Mouse (Mus musculus) cerebellum, postnatal 25 days (tissue): ENCODE results near the gene Elmo1.
A peak's percentile ranks its signal among the peaks of the same experiment; 100 is the strongest.

Experiments used
- DNase-seq, 2 experiments: peaks; one replicate each; pipeline ENCODE4 v3.0.0; 2021; ENCODE audit warnings: mixed read lengths in 2 of 2

Gene Elmo1

DNA sequence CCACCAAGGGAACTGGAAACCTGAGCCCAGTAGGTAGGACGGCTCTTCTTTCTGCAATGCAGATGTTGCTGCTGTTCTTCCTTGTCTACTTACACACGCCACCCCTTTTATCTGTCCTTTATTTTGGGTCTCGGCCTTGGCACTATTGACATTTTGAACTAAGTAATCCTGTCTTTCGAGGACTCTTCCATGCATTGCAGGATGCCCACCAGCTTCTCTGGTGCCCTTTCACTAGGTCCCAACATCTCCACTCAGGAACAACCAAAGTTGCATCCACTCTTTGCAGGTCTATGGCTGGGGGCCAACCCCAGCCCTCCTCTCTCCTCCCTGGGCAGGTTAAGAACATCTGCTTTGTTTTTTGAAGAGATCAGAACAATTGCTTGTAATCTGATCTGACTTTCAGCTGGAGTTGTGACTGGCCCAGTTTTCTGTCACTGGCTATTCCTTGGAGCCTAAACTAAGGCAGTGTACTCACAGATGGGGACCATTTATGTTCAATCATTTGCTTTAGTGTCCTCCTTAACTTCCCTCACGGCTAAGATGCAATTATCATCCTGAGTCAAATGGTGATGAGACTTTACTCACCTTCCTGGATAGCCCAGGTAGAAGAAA is 6.7 kb downstream of the Elmo1 start:
- no peak for DNase-seq

DNA sequence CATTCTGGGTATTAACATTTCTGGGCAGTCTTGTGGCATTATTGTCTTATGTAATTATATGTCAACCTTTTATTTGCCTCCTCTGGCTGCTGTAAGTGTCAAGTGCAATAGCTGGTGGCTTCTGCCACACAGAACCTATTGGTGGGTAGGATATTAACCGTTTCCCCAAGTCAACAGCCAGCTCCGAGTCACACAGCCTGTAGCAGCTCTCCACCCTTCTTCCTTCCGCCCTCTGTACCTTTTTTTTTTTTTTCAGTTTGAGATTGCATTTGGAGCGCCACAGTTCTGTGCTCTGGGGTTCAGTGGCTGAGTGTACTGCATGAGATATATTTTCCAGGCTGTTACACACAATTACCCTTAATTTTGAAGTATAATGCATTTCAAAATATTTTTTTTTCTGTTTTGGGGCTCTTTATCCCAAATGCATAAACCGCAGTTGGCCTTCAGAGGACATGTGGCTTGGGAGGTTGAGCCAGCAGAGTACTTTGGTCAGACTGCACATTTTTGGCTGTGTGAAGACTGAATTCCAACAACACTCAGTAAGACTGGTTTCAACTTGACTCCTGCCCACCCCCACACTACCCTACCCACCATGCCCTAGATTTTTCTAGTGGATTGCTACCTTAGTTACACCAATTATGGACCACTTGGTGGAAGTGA is 7.7 kb downstream of the Elmo1 start:
- no peak for DNase-seq

DNA sequence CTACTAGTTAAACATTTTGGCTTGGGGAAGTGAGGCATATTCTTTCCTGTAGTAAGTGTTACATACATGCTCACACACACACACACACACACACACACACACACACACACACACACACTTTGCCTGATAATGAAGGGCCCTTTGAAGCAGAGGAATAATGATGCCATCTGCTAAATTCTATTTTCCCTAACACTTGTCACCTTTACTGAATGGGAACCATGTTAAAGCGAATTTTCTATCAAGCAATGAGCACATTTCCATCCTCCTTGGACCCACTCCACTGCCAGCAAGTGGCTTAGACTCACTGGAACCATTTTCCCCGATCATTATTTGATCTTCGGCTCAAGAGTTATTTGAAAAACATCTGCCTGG is 8.2 kb downstream of the Elmo1 start:
- no peak for DNase-seq

DNA sequence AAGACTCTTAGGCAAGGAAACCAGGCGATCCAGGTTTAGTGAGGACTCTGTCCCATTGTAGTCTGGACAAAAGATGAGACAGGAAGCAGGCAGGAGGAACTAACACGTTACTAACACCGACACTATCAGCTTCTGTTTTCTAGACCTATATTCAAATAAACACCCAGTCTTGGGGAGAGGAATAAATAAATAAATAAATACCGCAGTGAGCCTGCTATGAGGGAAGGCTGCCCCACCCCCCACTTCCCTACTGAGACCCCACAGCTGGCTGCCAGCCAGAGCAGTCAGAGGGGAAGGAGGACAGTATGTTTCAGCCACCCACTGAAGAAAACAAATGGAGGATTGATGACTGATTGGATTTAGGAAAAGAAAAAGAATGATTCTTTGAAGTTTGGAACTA is 9.2 kb downstream of the Elmo1 start:
- DNase-seq: peak in 1 of 2 experiments; percentile 17

DNA sequence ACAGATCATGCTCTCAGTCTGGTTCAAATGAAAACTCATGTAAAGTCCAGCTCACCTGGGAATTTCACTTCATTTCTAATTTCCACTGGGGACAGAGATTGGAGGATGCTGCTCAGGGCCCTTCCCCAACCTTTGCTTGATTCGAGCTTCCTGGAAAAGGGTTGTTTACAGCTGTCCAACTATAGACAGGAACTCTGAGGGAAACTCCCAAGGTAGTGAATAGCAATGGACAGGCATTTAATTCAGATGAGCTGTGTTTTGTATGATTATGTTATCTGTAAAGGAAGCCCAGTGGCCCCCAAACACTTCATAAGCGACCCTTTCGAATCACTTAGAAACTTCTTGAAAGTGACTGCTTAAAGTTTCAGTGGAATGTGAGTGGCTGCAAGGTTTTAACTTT is 10.0 kb downstream of the Elmo1 start:
- DNase-seq: no peak

DNA sequence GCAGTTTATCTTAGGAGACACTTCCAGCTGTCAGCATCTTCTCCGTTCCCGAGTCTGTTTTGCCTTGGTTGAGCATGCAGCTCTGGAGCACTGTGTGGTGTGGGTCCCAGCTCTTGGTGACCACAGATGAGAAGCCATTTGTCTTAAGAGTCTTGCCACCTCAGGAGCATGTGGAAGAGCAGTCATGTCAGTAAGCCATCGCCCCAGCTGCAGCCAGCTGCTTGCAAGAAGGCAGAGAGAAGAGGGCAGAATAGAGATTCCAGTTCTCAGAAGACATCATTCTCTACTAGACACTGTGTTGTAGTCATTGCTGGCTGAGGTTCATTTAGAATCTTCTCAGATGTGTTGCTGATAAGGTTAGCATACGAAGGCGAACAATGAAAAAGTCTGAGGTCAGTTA is 11.3 kb downstream of the Elmo1 start:
- DNase-seq: no peak

DNA sequence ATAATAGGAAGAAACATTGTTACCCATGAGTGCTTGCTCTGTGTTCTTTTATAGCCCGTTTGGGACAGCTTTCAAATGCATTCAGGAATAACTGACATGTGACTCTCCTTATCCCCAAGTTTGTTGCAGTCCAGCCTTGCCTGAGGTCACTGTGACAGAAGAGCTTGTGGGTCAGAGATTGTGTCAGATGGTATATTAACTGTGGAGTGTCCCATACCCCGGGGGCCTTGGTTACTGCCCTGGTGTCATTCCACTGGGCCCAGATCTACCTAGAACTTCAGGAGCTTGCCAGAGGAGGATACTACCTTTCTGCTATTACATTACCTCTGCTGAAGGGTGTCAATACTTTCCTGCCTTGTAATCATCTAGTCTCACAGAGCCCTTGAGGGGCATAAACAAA is 14.4 kb downstream of the Elmo1 start:
- no peak for DNase-seq

DNA sequence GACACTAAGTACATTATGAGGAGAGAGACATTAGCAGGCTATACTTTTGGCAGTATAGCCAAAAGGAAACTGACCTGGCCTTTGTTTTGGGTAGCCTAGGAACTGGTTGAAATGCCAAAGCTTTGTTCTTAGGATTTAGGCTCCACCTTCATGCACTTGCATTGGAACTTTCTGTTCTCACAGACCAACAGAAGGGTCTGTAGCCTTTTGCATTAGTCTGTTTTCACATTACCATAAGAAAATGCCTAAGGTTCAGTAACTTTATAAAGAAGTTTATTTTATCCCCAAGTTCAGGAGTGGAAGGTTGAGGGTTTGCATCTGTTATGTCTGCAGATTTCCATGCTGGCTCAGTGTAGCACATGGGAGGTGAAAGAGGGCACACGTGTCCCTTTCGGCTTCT is 15.6 kb downstream of the Elmo1 start:
- DNase-seq: no peak

DNA sequence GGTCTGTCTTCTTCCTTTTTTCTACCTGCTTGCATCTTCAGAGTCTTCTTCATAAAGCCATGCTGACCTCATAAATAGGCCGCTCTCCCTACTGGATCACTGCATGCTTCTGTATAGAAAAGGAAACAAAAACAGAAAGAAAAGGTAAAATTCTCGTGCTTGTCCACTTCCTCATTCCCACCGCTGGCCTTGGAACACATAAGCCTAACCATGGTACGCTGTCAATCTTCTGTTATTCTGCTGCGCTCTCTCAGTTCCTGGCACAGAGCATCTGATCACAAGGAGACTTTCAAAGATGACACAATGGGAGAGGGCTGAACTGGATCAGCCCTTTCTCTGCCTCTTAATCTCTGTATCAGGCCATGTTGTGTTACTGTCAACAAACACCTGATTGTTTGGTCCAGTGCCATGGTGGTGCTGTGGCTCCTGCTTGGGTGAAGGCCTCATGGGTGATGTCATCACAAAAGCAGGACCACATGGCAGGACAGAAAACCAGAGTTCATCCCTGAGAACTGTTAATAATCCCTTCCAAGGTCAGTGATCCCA is 17.6 kb downstream of the Elmo1 start:
- DNase-seq: no peak

DNA sequence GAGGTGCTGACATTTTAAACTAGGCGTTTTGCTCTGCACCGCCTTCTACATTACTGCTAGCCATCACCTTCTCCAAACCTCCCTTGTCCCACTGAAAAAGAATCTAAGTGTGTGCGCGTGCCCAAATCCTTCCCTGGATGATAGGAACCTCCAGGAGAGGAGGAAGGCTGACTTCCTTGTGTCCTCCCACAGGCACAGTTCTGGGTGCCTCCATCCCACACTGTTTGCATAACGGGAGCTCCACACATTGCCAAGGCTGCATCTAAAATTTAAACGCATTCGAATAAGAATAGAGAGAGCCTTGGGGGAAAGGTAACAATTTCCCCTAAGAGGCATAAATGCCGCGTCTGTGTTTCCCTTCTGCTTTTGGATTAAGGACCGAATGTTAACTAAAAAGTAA is 18.6 kb downstream of the Elmo1 start:
- DNase-seq: no peak

DNA sequence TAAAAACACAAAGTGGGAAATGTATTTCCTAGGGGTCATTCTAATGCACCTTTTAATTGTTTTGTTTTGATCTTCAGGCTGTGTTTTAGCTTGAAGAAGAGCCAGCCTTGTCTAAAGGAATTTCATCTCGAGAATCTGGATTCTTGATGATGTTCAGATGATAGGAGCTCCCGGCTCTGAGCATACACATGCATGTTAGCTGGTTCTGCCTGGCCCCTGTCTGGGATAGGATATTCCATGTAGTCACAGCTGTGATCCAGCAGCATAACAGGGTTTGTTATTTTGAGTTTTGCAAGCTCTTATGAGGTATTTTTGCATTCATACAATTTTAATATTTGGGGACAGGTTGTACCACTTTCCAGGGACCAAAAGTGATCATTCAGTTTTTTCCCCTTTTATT is 19.1 kb downstream of the Elmo1 start:
- DNase-seq: peak in 1 of 2 experiments; percentile 2

DNA sequence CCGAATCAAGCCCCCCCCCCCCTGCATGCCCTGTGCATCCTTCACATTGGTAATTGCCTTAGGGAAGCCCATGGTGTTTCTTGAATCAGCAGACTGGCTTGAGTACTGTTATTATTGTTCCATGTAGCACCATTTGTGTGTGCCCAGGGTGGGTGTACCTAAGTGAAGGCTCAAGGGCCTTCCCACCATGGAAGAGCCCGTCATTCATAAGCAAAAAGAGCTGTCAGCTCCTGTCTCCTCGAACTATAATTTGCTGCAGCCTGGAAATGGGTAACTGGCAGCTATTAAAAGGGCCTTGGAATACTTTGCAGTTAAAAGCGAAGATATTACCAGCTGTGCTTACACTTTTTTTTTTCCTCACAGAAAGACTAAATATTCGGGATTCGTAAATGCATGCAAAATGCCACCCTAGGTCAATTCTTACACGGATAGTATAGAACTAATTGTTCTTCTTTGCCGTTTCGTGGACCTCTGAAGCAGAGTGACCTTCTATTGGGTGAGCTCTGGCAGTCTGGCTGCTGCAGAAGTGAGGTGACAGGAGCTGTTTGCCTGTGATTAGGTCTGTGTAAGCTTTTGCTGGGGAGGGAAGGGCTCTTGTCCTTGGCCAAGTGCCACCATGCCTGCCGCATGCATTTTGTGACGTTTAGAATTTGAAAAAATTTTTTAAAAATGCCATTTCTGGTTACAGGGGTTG is 19.7 kb downstream of the Elmo1 start:
- DNase-seq: no peak

DNA sequence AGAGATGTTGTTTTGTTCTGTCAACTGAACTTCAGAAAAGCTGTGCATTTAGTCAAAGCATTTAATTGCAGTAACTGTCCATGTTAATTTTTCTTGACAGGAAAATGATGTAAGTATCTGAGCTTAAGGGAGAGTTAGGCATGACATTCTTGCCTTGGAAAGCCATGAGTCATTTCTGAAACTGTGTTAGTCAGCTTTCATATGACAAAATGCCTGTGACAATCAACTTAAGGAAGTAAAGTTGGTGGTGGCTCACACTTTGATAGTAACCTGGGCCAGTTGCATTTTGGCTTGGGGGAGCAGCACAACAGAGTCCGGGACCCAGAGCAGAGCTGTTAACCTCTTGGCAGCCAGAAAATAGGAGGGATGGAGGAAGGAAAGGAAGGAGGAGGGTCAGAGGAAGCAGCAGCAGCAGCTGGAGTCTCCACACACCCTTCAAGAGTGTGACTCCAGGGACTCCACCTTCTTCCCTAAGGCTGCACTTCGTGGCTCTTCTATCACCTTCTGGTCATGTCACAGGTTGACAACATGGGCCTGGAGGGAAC is 20.9 kb downstream of the Elmo1 start:
- DNase-seq: no peak

DNA sequence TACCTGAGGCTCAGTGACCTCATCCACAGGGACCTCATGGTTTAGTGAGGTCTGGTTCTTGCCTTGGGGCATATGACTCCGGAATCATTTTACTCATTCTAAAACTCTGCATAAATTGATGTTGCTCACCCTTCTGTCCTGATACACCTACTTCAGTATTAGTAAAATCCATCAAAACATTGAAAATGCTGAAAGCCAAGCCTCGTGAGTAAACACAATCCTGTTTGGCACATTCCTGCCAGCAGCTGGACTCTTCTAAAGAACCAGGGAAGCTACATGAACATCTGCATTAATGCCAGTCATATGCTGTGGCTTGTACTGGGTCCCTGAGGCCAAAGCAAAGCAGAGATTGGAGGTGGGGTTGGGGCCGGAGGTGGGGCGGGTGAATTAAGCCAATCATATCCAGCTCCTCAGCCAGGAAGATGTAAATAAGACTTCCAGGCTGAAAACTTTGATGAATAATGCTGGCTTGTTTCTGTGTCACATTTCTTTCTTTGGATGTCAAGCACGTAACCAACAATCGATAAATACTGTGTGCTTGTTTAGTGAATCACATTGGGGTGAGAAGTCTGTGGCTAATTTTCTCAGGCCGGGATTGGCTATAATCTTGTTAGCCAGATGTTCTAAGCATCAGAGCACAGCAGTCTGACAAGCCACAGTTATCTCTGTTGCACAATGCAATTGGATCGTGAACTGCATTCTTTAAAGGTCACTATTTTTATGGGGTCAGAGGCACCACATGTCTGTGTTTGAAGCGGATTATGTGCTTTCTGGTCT is 24.9 kb downstream of the Elmo1 start:
- no peak for DNase-seq

DNA sequence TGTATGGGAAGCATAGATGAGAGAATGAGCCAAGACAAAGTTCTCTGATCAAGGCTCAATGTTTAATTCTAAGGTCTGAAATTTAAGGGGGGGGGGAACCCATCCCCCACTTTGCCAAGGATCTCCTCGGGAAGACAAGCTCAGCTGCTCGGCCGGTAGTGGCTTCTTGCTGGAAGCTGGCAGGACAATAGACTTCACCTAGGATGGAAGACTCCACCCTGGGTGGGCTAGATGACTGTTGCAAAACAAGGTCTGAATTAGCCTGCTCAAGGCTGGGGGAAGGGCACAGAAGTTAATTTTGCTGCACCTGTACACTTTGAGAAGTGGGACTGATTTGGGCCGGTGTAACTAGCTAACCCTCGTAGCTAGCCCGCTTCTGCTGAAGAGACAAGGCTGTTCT is 25.6 kb downstream of the Elmo1 start:
- DNase-seq: no peak

DNA sequence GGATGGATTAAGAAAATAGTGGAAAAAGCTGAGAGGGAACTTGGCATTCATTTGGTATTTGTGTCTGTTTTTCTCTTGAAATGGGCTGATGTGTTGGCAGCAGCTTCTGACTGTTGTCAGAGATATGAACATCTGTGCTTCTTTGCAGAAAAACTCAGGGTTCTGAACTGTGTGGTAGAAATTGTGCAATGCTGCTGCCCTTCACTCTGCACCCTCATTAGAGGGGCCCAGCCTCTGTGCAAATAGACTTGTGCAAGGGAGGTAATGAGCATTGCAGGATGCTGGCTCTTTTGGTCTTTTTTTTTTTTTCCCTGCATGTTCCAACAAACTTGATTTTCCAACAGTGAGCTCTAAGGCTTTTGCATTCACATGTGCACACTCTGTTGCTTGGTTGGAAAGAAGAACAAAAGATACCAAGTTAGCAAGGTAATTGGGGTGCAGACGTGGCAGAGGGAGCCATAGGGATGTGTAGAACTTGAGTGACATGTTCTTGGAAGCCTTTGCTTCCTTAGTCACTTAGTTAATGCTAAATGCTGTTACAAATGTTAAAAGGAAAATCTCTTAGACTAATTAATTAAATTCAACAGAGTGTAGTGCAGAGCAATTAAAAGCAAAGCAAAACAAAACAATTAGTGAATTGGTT is 26.6 kb downstream of the Elmo1 start:
- no peak for DNase-seq

DNA sequence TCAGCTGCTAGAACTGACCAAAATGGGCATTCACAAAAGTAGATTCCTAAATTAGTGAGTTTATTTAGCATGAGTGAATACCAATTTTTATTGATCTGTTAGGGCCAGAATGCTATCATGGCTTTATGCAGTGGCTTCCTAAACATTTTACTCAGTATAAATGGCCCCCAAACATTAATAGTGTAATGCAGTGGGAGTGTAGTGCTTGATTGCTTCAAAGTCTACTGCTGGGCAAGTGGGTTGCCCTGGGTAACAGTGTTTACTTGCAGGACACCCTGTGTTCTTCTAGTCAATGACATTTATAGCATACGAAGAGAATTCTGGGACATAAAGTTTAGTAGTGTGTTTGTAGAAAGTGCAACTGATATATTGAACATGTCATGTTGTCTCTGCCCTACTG is 27.3 kb downstream of the Elmo1 start:
- no peak for DNase-seq

DNA sequence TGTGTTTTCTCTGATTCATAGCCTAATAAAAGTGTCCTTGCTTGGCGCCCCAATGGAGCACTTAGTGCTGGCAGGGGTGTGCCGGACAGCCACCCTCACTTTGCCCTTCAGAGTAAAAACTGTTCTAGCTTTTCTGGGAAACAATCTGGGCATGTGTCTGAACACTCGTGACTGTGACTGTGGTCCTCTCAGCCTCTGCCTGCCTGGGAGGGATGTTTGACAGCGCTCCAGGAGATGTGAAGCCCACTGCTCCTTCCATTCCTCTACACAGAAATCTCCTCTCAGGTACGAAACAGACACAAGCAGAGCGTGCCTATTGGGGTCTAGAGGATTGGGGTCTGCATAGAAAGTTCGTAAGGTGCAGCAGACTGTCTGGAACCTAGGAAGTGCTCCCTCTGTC is 28.5 kb downstream of the Elmo1 start:
- DNase-seq: no peak

DNA sequence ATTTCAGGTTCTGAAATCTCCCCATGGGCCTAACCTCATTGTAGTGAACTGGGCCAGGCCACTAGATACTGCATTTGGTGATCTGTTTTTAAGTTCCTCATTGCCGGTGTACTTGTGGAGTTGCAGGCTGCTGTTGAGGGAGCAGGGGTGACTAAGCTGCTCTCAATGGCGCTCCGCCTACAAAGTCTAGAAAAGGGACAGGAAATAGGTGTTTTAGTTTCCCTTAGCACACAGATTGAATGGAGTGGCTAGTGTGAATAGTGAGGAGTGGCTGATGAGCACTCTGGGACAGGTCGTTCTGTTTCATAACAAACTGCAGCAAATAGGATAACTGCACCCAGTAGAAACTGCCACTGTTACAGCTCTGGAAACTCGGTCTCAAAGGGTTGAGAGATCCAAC is 30.3 kb downstream of the Elmo1 start:
- DNase-seq: no peak

DNA sequence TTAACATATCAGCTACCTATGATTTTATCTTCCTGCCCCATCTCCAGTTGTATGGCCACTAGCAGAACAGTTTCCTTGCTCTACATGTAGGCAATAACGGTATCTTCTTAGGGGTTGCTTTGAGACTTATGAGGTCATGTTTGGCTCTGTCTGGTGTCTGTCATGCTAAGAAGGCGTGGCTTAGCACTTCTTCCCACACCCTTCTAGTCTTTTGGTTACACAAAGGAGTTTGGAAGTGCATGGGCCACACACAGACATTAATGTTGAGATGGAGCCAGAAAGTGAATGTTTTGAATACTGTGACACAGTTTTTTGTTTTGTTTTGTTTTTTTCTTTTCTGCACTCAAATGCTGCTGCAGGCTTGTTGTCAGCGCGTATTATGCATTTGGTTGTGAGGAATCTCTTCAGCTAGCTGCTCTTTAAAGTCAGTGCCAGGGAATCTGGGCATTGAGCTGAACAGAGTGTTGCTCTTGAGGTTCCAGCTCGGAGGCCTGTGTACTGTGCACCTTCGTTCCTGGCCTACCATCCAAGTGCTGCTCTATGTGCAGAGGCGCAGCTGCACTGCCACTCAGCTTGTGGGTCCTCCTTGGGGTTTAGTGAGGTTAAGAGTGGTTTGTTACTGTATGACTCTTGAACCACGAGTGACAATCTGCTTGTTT is 31.1 kb downstream of the Elmo1 start:
- DNase-seq: no peak

DNA sequence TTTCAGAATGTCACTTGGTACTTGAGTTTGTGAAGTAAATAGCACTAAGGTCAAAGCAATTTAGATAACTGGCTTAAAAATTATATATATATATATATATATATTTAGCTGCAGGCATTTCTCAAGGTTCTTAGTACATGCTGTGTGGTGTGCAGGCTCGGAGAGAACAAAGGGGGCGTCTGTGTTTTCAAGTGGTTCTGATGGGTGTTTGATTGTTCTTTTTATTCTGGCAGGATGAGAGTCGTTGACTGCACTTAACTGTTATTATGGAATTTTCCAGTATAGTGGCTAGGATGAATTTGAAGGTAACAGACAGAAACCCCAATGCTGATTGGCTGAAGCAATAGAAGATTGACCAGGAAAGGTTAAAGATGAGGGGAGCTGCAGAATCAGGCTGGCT is 33.6 kb downstream of the Elmo1 start:
- no peak for DNase-seq

DNA sequence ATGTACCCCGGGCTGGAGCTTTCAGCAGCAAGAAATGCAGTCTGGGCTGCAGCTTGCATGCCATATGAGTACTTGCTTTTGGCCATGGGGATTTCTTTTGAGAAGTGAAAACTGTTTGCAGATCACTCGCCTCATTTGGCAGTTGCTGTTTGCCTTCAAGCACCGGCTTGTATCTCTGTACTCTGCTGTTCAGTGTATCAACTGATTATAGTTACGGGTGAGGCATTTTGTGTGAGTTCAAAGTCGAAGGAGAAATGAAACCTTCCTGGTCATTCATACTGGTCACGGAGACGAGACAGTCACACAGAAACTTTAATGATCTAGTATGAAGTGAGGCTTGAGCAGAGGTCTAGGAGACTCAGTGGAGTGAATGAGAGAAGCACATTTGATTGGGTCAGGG is 34.6 kb downstream of the Elmo1 start:
- DNase-seq: no peak
